Mouse (Mus musculus): ENCODE measurements around the gene Olfr694. TPM values are rescaled to one million over a fixed set of nuclear protein-coding genes. Genes with fewer than 3 reads are reported as not detected.

Olfr694 gene
- total and polyA plus RNA-seq, 2 experiments from 2014 or later: not detected

- no peaks in the 10 kb centered on the region for H3K36me3 ChIP-seq (replicated peaks; ENCODE audit: control insufficient read depth, insufficient read depth, low read length)
- H3K9me3 ChIP-seq (replicated peaks; ENCODE audit: control insufficient read depth, low read length): no peaks in the 10 kb centered on the region
- ATAC-seq (ENCODE audit: insufficient read depth, low read depth) (no peak), DNase-seq (ENCODE audit: low spot score) (no peak)
- no peaks in the 10 kb centered on the region for H3K27me3 ChIP-seq (ENCODE audit: control insufficient read depth, insufficient read depth, low read length)
- H3K4me3 ChIP-seq (ENCODE audit: low read depth, low read length): no peak overlapping the region
- TF ChIP-seq EP300 (IDR thresholded peaks at IDR 0.05; ENCODE audit: low read depth) (no peak), CTCF (IDR thresholded peaks at IDR 0.05; ENCODE audit: low read depth) (no peak)
- H3K4me2 ChIP-seq (ENCODE audit: low read depth, low read length): no peak overlapping the region
- no peak overlapping the region for H3K9ac ChIP-seq (replicated peaks; ENCODE audit: low read depth, low read length)
- 59% methylated on average over 1 of the region's 1 CpGs for WGBS
- no peak overlapping the region for H3K27ac ChIP-seq (ENCODE audit: low read depth)
- no peaks in the 10 kb centered on the region for H3K4me1 ChIP-seq (ENCODE audit: control insufficient read depth, insufficient read depth)
Observed at GRCm38 (mm10) chr7:106649774-106650173, 41.8 kb downstream of the Olfr694 start.

GRCm38 (mm10) chr7:106645261-106645660 lies 46.4 kb downstream of the Olfr694 start:
- Histone ChIP-seq H3K4me1 (ENCODE audit: control insufficient read depth, insufficient read depth) (no peaks in the 10 kb centered on the region), H3K27me3 (ENCODE audit: control insufficient read depth, insufficient read depth, low read length) (no peaks in the 10 kb centered on the region), H3K9ac (replicated peaks; ENCODE audit: low read depth, low read length) (no peak overlapping the region), H3K4me3 (ENCODE audit: low read depth, low read length) (no peak overlapping the region), H3K27ac (ENCODE audit: low read depth) (no peak overlapping the region), H3K4me2 (ENCODE audit: low read depth, low read length) (no peak overlapping the region), H3K9me3 (replicated peaks; ENCODE audit: control insufficient read depth, low read length) (no peaks in the 10 kb centered on the region), H3K36me3 (replicated peaks; ENCODE audit: control insufficient read depth, insufficient read depth, low read length) (no peaks in the 10 kb centered on the region)
- ATAC-seq (ENCODE audit: insufficient read depth, low read depth): no peak
- no peak for TF ChIP-seq EP300 (IDR thresholded peaks at IDR 0.05; ENCODE audit: low read depth)
- TF ChIP-seq CTCF (IDR thresholded peaks at IDR 0.05; ENCODE audit: low read depth): no peak
- 69% methylated on average over 1 of the region's 1 CpGs for WGBS
- no peak for DNase-seq (ENCODE audit: low spot score)

- Histone ChIP-seq H3K27me3 (ENCODE audit: control insufficient read depth, insufficient read depth, low read length) (no peaks in the 10 kb centered on the region), H3K4me3 (ENCODE audit: low read depth, low read length) (no peak overlapping the region), H3K27ac (ENCODE audit: low read depth) (no peak overlapping the region), H3K36me3 (replicated peaks; ENCODE audit: control insufficient read depth, insufficient read depth, low read length) (no peaks in the 10 kb centered on the region), H3K4me2 (ENCODE audit: low read depth, low read length) (no peak overlapping the region), H3K9ac (replicated peaks; ENCODE audit: low read depth, low read length) (no peak overlapping the region), H3K9me3 (replicated peaks; ENCODE audit: control insufficient read depth, low read length) (no peaks in the 10 kb centered on the region), H3K4me1 (ENCODE audit: control insufficient read depth, insufficient read depth) (no peaks in the 10 kb centered on the region)
- DNase-seq (ENCODE audit: low spot score) (no peak), ATAC-seq (ENCODE audit: insufficient read depth, low read depth) (no peak)
- TF ChIP-seq CTCF (IDR thresholded peaks at IDR 0.05; ENCODE audit: low read depth) (no peak), EP300 (IDR thresholded peaks at IDR 0.05; ENCODE audit: low read depth) (no peak)
- WGBS: 49% methylated on average over 3 of the region's 3 CpGs
Observed at GRCm38 (mm10) chr7:106644222-106644870, 47.3 kb downstream of the Olfr694 start.

- WGBS: 55% methylated on average over 1 of the region's 1 CpGs
- no peak for TF ChIP-seq CTCF (IDR thresholded peaks at IDR 0.05; ENCODE audit: low read depth)
- no peak for TF ChIP-seq EP300 (IDR thresholded peaks at IDR 0.05; ENCODE audit: low read depth)
- no peak overlapping the region for H3K9ac ChIP-seq (replicated peaks; ENCODE audit: low read depth, low read length)
- H3K4me2 ChIP-seq (ENCODE audit: low read depth, low read length): no peak overlapping the region
- H3K27me3 ChIP-seq (ENCODE audit: control insufficient read depth, insufficient read depth, low read length): no peaks in the 10 kb centered on the region
- no peak for ATAC-seq (ENCODE audit: insufficient read depth, low read depth)
- H3K36me3 ChIP-seq (replicated peaks; ENCODE audit: control insufficient read depth, insufficient read depth, low read length): no peaks in the 10 kb centered on the region
- no peak overlapping the region for H3K4me3 ChIP-seq (ENCODE audit: low read depth, low read length)
- no peak overlapping the region for H3K27ac ChIP-seq (ENCODE audit: low read depth)
- no peak for DNase-seq (ENCODE audit: low spot score)
- H3K9me3 ChIP-seq (replicated peaks; ENCODE audit: control insufficient read depth, low read length): no peaks in the 10 kb centered on the region
- H3K4me1 ChIP-seq (ENCODE audit: control insufficient read depth, insufficient read depth): no peaks in the 10 kb centered on the region
Observed at GRCm38 (mm10) chr7:106640839-106641238, 50.8 kb downstream of the Olfr694 start.

GRCm38 (mm10) chr7:106635560-106635959 lies 56.1 kb downstream of the Olfr694 start:
- no peaks in the 10 kb centered on the region for H3K36me3 ChIP-seq (replicated peaks; ENCODE audit: control insufficient read depth, insufficient read depth, low read length)
- TF ChIP-seq CTCF (IDR thresholded peaks at IDR 0.05; ENCODE audit: low read depth) (no peak), EP300 (IDR thresholded peaks at IDR 0.05; ENCODE audit: low read depth) (no peak)
- DNase-seq (ENCODE audit: low spot score) (no peak), ATAC-seq (ENCODE audit: insufficient read depth, low read depth) (no peak)
- H3K27me3 ChIP-seq (ENCODE audit: control insufficient read depth, insufficient read depth, low read length): no peaks in the 10 kb centered on the region
- no peak overlapping the region for H3K9ac ChIP-seq (replicated peaks; ENCODE audit: low read depth, low read length)
- 67% methylated on average over 4 of the region's 4 CpGs for WGBS
- no peaks in the 10 kb centered on the region for H3K4me1 ChIP-seq (ENCODE audit: control insufficient read depth, insufficient read depth)
- H3K4me2 ChIP-seq (ENCODE audit: low read depth, low read length): no peak overlapping the region
- H3K27ac ChIP-seq (ENCODE audit: low read depth): no peak overlapping the region
- no peak overlapping the region for H3K4me3 ChIP-seq (ENCODE audit: low read depth, low read length)
- H3K9me3 ChIP-seq (replicated peaks; ENCODE audit: control insufficient read depth, low read length): no peaks in the 10 kb centered on the region

Other genes with a start within 250 kb of the Olfr694 start
- gene Olfr693, start 11.2 kb downstream of the Olfr694 start, total RNA-seq (2014; rRNA removed; ENCODE audit: low replicate concordance): not detected in 2 replicates
- not detected in 2 replicates for gene Olfr693, start 11.2 kb downstream of the Olfr694 start, polyA plus RNA-seq (2015; fragmentation: Nextera tagmentation; extraction: Ambion mirVana)
- not detected in 2 replicates for gene Olfr695, start 24.6 kb upstream of the Olfr694 start, total RNA-seq (2014; rRNA removed; ENCODE audit: low replicate concordance)
- gene Olfr695, start 24.6 kb upstream of the Olfr694 start, polyA plus RNA-seq (2015; fragmentation: Nextera tagmentation; extraction: Ambion mirVana): not detected in 2 replicates
- not detected in 2 replicates for gene Olfr697, start 50.6 kb upstream of the Olfr694 start, total RNA-seq (2014; rRNA removed; ENCODE audit: low replicate concordance)
- gene Olfr697, start 50.6 kb upstream of the Olfr694 start, polyA plus RNA-seq (2015; fragmentation: Nextera tagmentation; extraction: Ambion mirVana): not detected in 2 replicates
- not detected in 2 replicates for gene Olfr698, start 63.6 kb upstream of the Olfr694 start, total RNA-seq (2014; rRNA removed; ENCODE audit: low replicate concordance)
- not detected in 2 replicates for gene Olfr698, start 63.6 kb upstream of the Olfr694 start, polyA plus RNA-seq (2015; fragmentation: Nextera tagmentation; extraction: Ambion mirVana)
- not detected in 2 replicates for gene Olfr699, start 101.4 kb upstream of the Olfr694 start, total RNA-seq (2014; rRNA removed; ENCODE audit: low replicate concordance)
- not detected in 2 replicates for gene Olfr699, start 101.4 kb upstream of the Olfr694 start, polyA plus RNA-seq (2015; fragmentation: Nextera tagmentation; extraction: Ambion mirVana)
- gene Olfr700, start 117.0 kb upstream of the Olfr694 start, total RNA-seq (2014; rRNA removed; ENCODE audit: low replicate concordance): not detected in 2 replicates
- gene Olfr700, start 117.0 kb upstream of the Olfr694 start, polyA plus RNA-seq (2015; fragmentation: Nextera tagmentation; extraction: Ambion mirVana): not detected in 2 replicates
- not detected in 2 replicates for gene Olfr701, start 122.3 kb upstream of the Olfr694 start, total RNA-seq (2014; rRNA removed; ENCODE audit: low replicate concordance)
- gene Olfr701, start 122.3 kb upstream of the Olfr694 start, polyA plus RNA-seq (2015; fragmentation: Nextera tagmentation; extraction: Ambion mirVana): not detected in 2 replicates
- not detected in 2 replicates for gene Olfr702, start 142.1 kb upstream of the Olfr694 start, total RNA-seq (2014; rRNA removed; ENCODE audit: low replicate concordance)
- not detected in 2 replicates for gene Olfr702, start 142.1 kb upstream of the Olfr694 start, polyA plus RNA-seq (2015; fragmentation: Nextera tagmentation; extraction: Ambion mirVana)
- not detected in 2 replicates for gene Olfr703, start 151.5 kb upstream of the Olfr694 start, total RNA-seq (2014; rRNA removed; ENCODE audit: low replicate concordance)
- gene Olfr703, start 151.5 kb upstream of the Olfr694 start, polyA plus RNA-seq (2015; fragmentation: Nextera tagmentation; extraction: Ambion mirVana): not detected in 2 replicates
- gene Olfr704, start 171.4 kb upstream of the Olfr694 start, total RNA-seq (2014; rRNA removed; ENCODE audit: low replicate concordance): not detected in 2 replicates
- not detected in 2 replicates for gene Olfr704, start 171.4 kb upstream of the Olfr694 start, polyA plus RNA-seq (2015; fragmentation: Nextera tagmentation; extraction: Ambion mirVana)
- not detected in 2 replicates for gene Olfr705, start 185.1 kb upstream of the Olfr694 start, total RNA-seq (2014; rRNA removed; ENCODE audit: low replicate concordance)
- gene Olfr705, start 185.1 kb upstream of the Olfr694 start, polyA plus RNA-seq (2015; fragmentation: Nextera tagmentation; extraction: Ambion mirVana): not detected in 2 replicates
- gene Olfr706, start 196.3 kb upstream of the Olfr694 start, total RNA-seq (2014; rRNA removed; ENCODE audit: low replicate concordance): not detected in 2 replicates
- gene Olfr706, start 196.3 kb upstream of the Olfr694 start, polyA plus RNA-seq (2015; fragmentation: Nextera tagmentation; extraction: Ambion mirVana): not detected in 2 replicates
- not detected in 2 replicates for gene Olfr707, start 209.4 kb upstream of the Olfr694 start, total RNA-seq (2014; rRNA removed; ENCODE audit: low replicate concordance)
- not detected in 2 replicates for gene Olfr707, start 209.4 kb upstream of the Olfr694 start, polyA plus RNA-seq (2015; fragmentation: Nextera tagmentation; extraction: Ambion mirVana)
- gene Olfr1532-ps1, start 216.2 kb upstream of the Olfr694 start, total RNA-seq (2014; rRNA removed; ENCODE audit: low replicate concordance): not detected in 2 replicates
- not detected in 2 replicates for gene Olfr1532-ps1, start 216.2 kb upstream of the Olfr694 start, polyA plus RNA-seq (2015; fragmentation: Nextera tagmentation; extraction: Ambion mirVana)
- not detected in 2 replicates for gene Olfr709-ps1, start 240.4 kb upstream of the Olfr694 start, total RNA-seq (2014; rRNA removed; ENCODE audit: low replicate concordance)
- not detected in 2 replicates for gene Olfr709-ps1, start 240.4 kb upstream of the Olfr694 start, polyA plus RNA-seq (2015; fragmentation: Nextera tagmentation; extraction: Ambion mirVana)